Mouse (Mus musculus) forebrain, embryonic 13.5 days (tissue): ENCODE measurements around the gene Mat1a. TPM values are rescaled to one million over a fixed set of nuclear protein-coding genes. Genes with fewer than 3 reads are reported as not detected.

Experiments
- ATAC-seq: fragments of 200-750 bp; cut with Nextera tagmentation; 2 replicates; pipeline ENCODE4 v1.8.0; 2017
- H3K27ac ChIP-seq: fragments of 300-500 bp; sonication (generic); 2 replicates; pipeline ENCODE4 v1.5.1; 2015; ENCODE audit warnings: inconsistent platforms, mild to moderate bottlenecking, moderate library complexity
- H3K27me3 ChIP-seq: fragments of 300-500 bp; sonication (generic); 2 replicates; pipeline ENCODE4 v1.6.1; 2015; ENCODE audit warnings: mild to moderate bottlenecking, inconsistent platforms
- H3K36me3 ChIP-seq: fragments of 300-500 bp; sonication (generic); 2 replicates; pipeline ENCODE4 v1.6.1; 2015; ENCODE audit warnings: mild to moderate bottlenecking, inconsistent platforms; ENCODE audit not compliant: poor library complexity, severe bottlenecking
- H3K4me1 ChIP-seq: fragments of 300-500 bp; sonication (generic); 2 replicates; pipeline ENCODE4 v1.6.1; 2015; ENCODE audit warnings: inconsistent platforms
- H3K4me2 ChIP-seq: fragments of 300-500 bp; sonication (generic); 2 replicates; pipeline ENCODE4 v1.6.1; 2015; ENCODE audit warnings: inconsistent platforms, mild to moderate bottlenecking, moderate library complexity
- H3K4me3 ChIP-seq: fragments of 300-500 bp; sonication (generic); 2 replicates; pipeline ENCODE4 v1.5.1; 2015; ENCODE audit warnings: mild to moderate bottlenecking, inconsistent platforms
- H3K9ac ChIP-seq: fragments of 300-500 bp; sonication (generic); 2 replicates; pipeline ENCODE4 v1.6.1; 2015; ENCODE audit warnings: mild to moderate bottlenecking, inconsistent platforms
- H3K9me3 ChIP-seq: fragments of 300-500 bp; sonication (generic); replicated peaks from 2 replicates; pipeline ENCODE4 v1.6.1; 2016; ENCODE audit warnings: inconsistent platforms
- WGBS: fragments of 180-500 bp; shearing (Covaris S2); methylation state at CpG from one replicate; pipeline ENCODE4 v1.1.7; 2015; 5-methylcytosine and 5-hydroxymethylcytosine counted together
- polyA plus RNA-seq: library from polyadenylated mRNA; unstranded; fragments of >200 nt; fragmentation: Nextera tagmentation; extraction: Ambion mirVana; gene quantifications from 2 replicates; pipeline ENCODE4 v1.2.1, GENCODE M21; 2015

Gene Mat1a
- polyA plus RNA-seq, 1 experiment from 2014 or later = not detected

GRCm38 (mm10) chr14:41098726-41099125 lies 6.1 kb upstream of the Mat1a start:
- no peak overlapping the region for H3K9ac ChIP-seq
- no peak for ATAC-seq
- no peak overlapping the region for H3K4me2 ChIP-seq
- no peaks in the 10 kb centered on the region for H3K9me3 ChIP-seq
- no peaks in the 10 kb centered on the region for H3K27me3 ChIP-seq
- no peaks in the 10 kb centered on the region for H3K36me3 ChIP-seq
- H3K4me3 ChIP-seq = no peak overlapping the region
- H3K4me1 ChIP-seq = no peaks in the 10 kb centered on the region
- 81% methylated on average over 1 of the region's 1 CpGs for WGBS
- no peak overlapping the region for H3K27ac ChIP-seq

GRCm38 (mm10) chr14:41100712-41101111 lies 4.1 kb upstream of the Mat1a start:
- no peaks in the 10 kb centered on the region for H3K36me3 ChIP-seq
- no peaks in the 10 kb centered on the region for H3K27me3 ChIP-seq
- H3K27ac ChIP-seq = no peak overlapping the region
- no peaks in the 10 kb centered on the region for H3K9me3 ChIP-seq
- 91% methylated on average over 3 of the region's 3 CpGs for WGBS
- no peak overlapping the region for H3K9ac ChIP-seq
- no peak overlapping the region for H3K4me2 ChIP-seq
- no peaks in the 10 kb centered on the region for H3K4me1 ChIP-seq
- ATAC-seq = no peak
- no peak overlapping the region for H3K4me3 ChIP-seq

GRCm38 (mm10) chr14:41101242-41101641 lies 3.6 kb upstream of the Mat1a start:
- no peak overlapping the region for H3K27ac ChIP-seq
- 87% methylated on average over 5 of the region's 5 CpGs for WGBS
- H3K4me3 ChIP-seq = no peak overlapping the region
- H3K36me3 ChIP-seq = no peaks in the 10 kb centered on the region
- H3K9ac ChIP-seq = no peak overlapping the region
- H3K9me3 ChIP-seq = no peaks in the 10 kb centered on the region
- H3K27me3 ChIP-seq = no peaks in the 10 kb centered on the region
- ATAC-seq = no peak
- H3K4me1 ChIP-seq = no peaks in the 10 kb centered on the region
- no peak overlapping the region for H3K4me2 ChIP-seq

GRCm38 (mm10) chr14:41102269-41102668 lies 2.6 kb upstream of the Mat1a start:
- no peak for ATAC-seq
- H3K9ac ChIP-seq = no peak overlapping the region
- H3K4me3 ChIP-seq = no peak overlapping the region
- no peaks in the 10 kb centered on the region for H3K4me1 ChIP-seq
- WGBS = 81% methylated on average over 2 of the region's 2 CpGs
- no peaks in the 10 kb centered on the region for H3K9me3 ChIP-seq
- H3K27me3 ChIP-seq = no peaks in the 10 kb centered on the region
- no peak overlapping the region for H3K27ac ChIP-seq
- H3K4me2 ChIP-seq = no peak overlapping the region
- no peaks in the 10 kb centered on the region for H3K36me3 ChIP-seq

DNA sequence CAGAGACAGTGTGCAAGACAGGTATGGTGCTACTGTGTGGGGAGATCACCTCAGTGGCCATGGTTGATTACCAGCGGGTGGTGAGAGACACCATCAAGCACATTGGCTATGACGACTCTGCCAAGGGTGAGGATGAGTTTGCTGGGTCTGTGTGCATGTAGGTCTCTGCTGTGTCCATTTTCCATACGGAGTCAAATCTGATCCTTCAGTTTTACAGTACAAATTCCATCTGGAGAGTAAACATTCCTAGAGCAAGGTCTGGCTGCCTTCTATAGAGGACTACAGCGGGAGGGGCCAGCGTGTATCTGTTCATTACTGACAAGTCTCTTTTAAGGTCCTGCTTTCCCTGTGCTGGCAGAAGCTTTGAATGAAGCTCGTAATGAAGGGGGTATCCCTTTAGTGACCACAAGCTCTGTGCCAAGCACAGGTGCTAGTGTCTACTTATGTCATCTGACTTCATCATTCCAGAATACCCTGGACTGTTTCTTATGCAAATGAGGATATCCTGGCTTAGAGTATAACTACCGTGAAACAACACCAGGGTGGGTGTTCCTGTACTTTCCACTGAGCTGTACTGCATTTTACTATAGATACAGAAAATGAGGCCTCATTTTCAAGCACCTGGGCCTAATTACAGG lies 6.3 kb downstream of the Mat1a start:
- Histone ChIP-seq H3K4me2 (no peak overlapping the region), H3K4me1 (no peaks in the 10 kb centered on the region), H3K9me3 (no peaks in the 10 kb centered on the region), H3K9ac (no peak overlapping the region), H3K4me3 (no peak overlapping the region), H3K36me3 (no peaks in the 10 kb centered on the region), H3K27me3 (no peaks in the 10 kb centered on the region), H3K27ac (no peak overlapping the region)
- 88% methylated on average over 7 of the region's 7 CpGs for WGBS
- ATAC-seq = no peak

DNA sequence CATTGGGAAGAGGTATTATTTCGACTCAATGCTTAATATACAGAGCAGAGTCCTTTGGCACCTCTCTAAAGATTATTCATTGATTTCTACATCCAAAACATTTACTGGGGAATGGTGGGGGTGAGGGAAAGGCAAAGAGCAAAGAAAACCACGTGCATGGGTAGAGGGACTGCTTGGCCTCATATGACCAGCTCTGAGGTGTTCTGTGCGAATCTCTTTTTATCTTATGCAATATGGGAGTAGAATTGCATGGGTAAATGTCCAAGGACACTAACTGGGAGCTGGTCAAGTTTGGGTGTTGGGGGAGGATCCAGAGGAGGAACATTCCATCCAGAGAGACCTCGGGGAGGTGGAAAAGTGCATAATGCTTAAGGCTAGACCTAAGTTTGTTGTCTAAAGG lies 8.1 kb downstream of the Mat1a start:
- Histone ChIP-seq H3K27ac (no peak overlapping the region), H3K9ac (no peak overlapping the region), H3K4me3 (no peak overlapping the region), H3K4me1 (no peaks in the 10 kb centered on the region), H3K27me3 (no peaks in the 10 kb centered on the region), H3K4me2 (no peak overlapping the region), H3K36me3 (no peaks in the 10 kb centered on the region), H3K9me3 (no peaks in the 10 kb centered on the region)
- 82% methylated on average over 4 of the region's 4 CpGs for WGBS
- ATAC-seq = no peak

DNA sequence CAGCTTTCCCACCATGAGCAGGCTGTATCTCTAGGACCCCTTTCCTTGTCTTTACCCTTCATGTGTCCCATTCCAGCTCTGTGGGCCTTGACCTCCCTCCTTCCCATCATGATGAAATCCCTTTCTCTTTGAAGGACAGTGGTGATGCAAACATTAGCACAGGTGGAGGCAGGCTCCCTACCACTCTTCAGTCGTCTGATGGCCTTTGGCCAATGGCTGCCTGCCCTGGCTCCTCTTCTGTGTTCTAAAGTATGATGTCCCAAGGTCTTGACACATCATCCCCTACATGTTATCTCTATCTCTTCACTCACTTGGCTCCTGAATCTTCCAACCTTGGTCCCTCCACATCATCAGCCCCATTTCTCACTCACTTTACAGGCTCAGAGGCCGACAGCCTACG lies 11.4 kb downstream of the Mat1a start:
- H3K36me3 ChIP-seq = no peaks in the 10 kb centered on the region
- WGBS = 86% methylated on average over 3 of the region's 3 CpGs
- no peak overlapping the region for H3K4me3 ChIP-seq
- H3K4me2 ChIP-seq = no peak overlapping the region
- H3K9me3 ChIP-seq = no peaks in the 10 kb centered on the region
- H3K27me3 ChIP-seq = no peaks in the 10 kb centered on the region
- H3K27ac ChIP-seq = no peak overlapping the region
- H3K9ac ChIP-seq = no peak overlapping the region
- ATAC-seq = no peak
- no peaks in the 10 kb centered on the region for H3K4me1 ChIP-seq

DNA sequence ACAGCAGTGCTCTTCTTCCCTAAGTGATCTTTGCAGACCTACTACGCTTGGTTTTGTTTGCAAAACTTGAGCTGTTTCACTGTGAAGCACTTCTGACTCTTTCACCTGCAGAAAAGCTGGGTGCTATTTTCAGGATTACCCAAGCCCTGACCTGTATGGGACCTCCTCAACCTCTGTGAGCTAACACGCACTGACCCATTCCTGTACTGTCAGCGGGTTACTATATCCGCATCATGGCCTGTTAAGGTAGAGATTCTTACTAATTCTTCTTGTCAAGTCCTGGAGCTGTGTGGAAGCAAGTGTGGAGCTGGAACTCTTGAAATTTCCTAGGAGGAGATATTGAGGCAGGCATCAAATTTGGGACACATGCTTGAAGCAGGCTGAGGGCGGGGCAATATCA lies 19.8 kb downstream of the Mat1a start:
- ATAC-seq = no peak

DNA sequence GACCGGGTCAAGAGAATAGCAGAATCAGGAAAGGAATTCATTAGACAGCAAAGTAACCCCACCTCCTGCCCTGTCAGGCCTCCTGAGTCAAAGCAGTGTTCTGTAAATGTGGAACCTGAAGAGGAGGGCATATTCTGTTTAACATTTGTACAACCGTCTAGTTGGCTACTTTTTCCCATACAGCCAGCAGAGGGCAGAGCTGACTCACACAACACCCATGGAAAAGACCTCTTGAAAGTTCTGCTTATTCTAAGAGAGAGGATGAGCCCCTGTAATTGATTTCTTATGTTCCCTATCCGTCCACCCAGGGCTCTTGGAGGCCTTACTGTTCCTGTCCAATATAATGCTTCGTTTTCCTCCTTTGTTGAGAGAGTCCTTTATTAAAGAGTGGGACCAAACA lies 23.2 kb downstream of the Mat1a start:
- peak; percentile 70 for ATAC-seq
- H3K27me3 ChIP-seq = no peaks in the 10 kb centered on the region
- no peak overlapping the region for H3K9ac ChIP-seq
- no peak overlapping the region for H3K4me3 ChIP-seq
- WGBS = 19% methylated on average over 4 of the region's 4 CpGs
- H3K27ac ChIP-seq = no peak overlapping the region
- no peaks in the 10 kb centered on the region for H3K9me3 ChIP-seq
- no peaks in the 10 kb centered on the region for H3K4me1 ChIP-seq
- no peak overlapping the region for H3K4me2 ChIP-seq
- no peaks in the 10 kb centered on the region for H3K36me3 ChIP-seq

More for the DNA sequence above, 19.8 kb downstream of the Mat1a start:
- no peak overlapping the region for H3K9ac ChIP-seq
- H3K27ac ChIP-seq = no peak overlapping the region
- H3K27me3 ChIP-seq = no peaks in the 10 kb centered on the region
- H3K9me3 ChIP-seq = no peaks in the 10 kb centered on the region
- H3K4me1 ChIP-seq = no peaks in the 10 kb centered on the region
- no peaks in the 10 kb centered on the region for H3K36me3 ChIP-seq
- 89% methylated on average over 5 of the region's 5 CpGs for WGBS
- H3K4me2 ChIP-seq = no peak overlapping the region
- H3K4me3 ChIP-seq = no peak overlapping the region

DNA sequence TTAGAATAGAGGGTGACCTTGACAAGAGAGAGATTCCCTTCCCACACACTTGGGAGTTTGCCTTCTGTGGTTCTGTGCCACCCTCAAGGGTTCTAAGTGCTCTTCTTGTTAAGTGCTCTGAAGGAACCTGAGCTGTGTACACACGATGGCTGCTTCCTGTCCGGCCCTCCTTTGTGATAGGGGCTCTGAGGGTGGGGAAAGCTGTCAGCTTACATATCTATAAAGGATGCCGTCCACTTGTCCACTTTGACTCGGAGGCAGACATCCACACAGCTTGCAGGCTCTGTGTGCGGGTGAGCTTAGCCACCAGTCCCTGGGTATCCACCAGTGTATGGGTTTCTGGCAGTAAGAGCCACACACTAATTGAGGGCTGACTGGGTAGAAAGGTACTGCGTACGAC lies 26.7 kb downstream of the Mat1a start, which contains the start of gene Sftpa1:
Gene Sftpa1 (plus strand): TSS at position 243 of the 400 bp plus-strand sequence.
- no peak within 1 kb of the TSS for H3K4me2 ChIP-seq
- H3K4me1 ChIP-seq = no peaks in the 10 kb centered on the region
- H3K27me3 ChIP-seq = no peaks in the 10 kb centered on the region
- H3K4me3 ChIP-seq = no peak within 1 kb of the TSS
- no peak for ATAC-seq
- H3K9ac ChIP-seq = no peak within 1 kb of the TSS
- H3K36me3 ChIP-seq = no peaks in the 10 kb centered on the region
- 88% methylated on average over 7 of the region's 7 CpGs for WGBS
- no peak within 1 kb of the TSS for H3K27ac ChIP-seq
- H3K9me3 ChIP-seq = no peaks in the 10 kb centered on the region

GRCm38 (mm10) chr14:41137006-41137405 lies 32.2 kb downstream of the Mat1a start:
- Histone ChIP-seq H3K27ac (no peak overlapping the region), H3K9me3 (no peaks in the 10 kb centered on the region), H3K4me1 (no peaks in the 10 kb centered on the region), H3K9ac (no peak overlapping the region), H3K36me3 (no peaks in the 10 kb centered on the region), H3K4me2 (no peak overlapping the region), H3K4me3 (no peak overlapping the region), H3K27me3 (no peaks in the 10 kb centered on the region)
- no peak for ATAC-seq

DNA sequence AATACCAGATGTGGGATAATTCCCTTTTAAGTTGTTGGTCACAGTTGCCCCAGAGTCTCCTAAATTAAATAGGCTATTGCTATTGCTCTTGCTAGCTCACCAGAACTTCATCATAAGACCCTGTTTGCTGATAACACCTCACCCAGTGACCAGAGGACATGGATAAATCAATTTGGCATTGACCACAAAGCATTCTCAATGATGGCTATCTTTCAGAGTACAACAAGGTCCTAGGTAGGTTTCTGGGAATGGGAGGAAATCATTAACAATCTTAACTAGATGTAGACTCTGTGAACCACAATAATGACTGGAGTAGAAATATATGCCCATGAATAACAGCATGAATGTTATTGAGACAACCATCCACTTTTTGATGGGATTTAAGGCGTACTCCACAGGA lies 35.9 kb downstream of the Mat1a start:
- no peak for ATAC-seq
- WGBS = 94% methylated on average over 1 of the region's 1 CpGs
- H3K9ac ChIP-seq = no peak overlapping the region
- H3K27ac ChIP-seq = no peak overlapping the region
- H3K4me2 ChIP-seq = no peak overlapping the region
- no peaks in the 10 kb centered on the region for H3K36me3 ChIP-seq
- H3K27me3 ChIP-seq = no peaks in the 10 kb centered on the region
- no peaks in the 10 kb centered on the region for H3K4me1 ChIP-seq
- H3K9me3 ChIP-seq = no peaks in the 10 kb centered on the region
- H3K4me3 ChIP-seq = no peak overlapping the region

- H3K27me3 ChIP-seq = no peaks in the 10 kb centered on the region
- no peak overlapping the region for H3K9ac ChIP-seq
- no peak overlapping the region for H3K4me3 ChIP-seq
- H3K27ac ChIP-seq = no peak overlapping the region
- ATAC-seq = no peak
- WGBS = 73% methylated on average over 6 of the region's 6 CpGs
- H3K9me3 ChIP-seq = no peaks in the 10 kb centered on the region
- H3K36me3 ChIP-seq = no peaks in the 10 kb centered on the region
- no peak overlapping the region for H3K4me2 ChIP-seq
- no peaks in the 10 kb centered on the region for H3K4me1 ChIP-seq
These were observed 41.2 kb downstream of the Mat1a start for GRCm38 (mm10) chr14:41146035-41146434.
